Mouse (Mus musculus): Measurements from ENCODE around the gene Uggt1. TPM values are rescaled to one million over a fixed set of nuclear protein-coding genes. Genes with fewer than 3 reads are reported as not detected.
A peak's percentile ranks its signal among the peaks of the same experiment; 100 is the strongest.

Uggt1 gene
- polyA plus RNA-seq (2016; fragmentation: Nextera tagmentation; extraction: Ambion mirVana) = 53.1 and 54.8 TPM in 2 replicates

GRCm38 (mm10) chr1:36244058-36244827, at the start of gene Uggt1:
Gene Uggt1, minus strand, starts transcription at chr1:36244720.
- H3K4me1 ChIP-seq = peaks cover 24% of the 10 kb centered on the region
- H3K9ac ChIP-seq = peak within 1 kb of the TSS; percentile 86
- H3K4me2 ChIP-seq (replicated peaks) = peak within 1 kb of the TSS; percentile 88
- no peaks in the 10 kb centered on the region for H3K27me3 ChIP-seq (replicated peaks)
- peak; percentile 95 for ATAC-seq (ENCODE audit: low FRiP score, low read depth)
- H3K36me3 ChIP-seq = no peaks in the 10 kb centered on the region
- peak within 1 kb of the TSS; percentile 77 for H3K27ac ChIP-seq
- H3K4me3 ChIP-seq = peak within 1 kb of the TSS; percentile 97
- H3K9me3 ChIP-seq = no peaks in the 10 kb centered on the region
- WGBS = 4% methylated on average over 49 of the region's 49 CpGs

- Histone ChIP-seq H3K9ac (no peak overlapping the region), H3K4me3 (no peak overlapping the region), H3K4me2 (replicated peaks) (no peak overlapping the region), H3K4me1 (no peaks in the 10 kb centered on the region), H3K36me3 (no peaks in the 10 kb centered on the region), H3K27ac (no peak overlapping the region), H3K9me3 (no peaks in the 10 kb centered on the region), H3K27me3 (replicated peaks) (peaks cover under 1% of the 10 kb centered on the region; the same call in 1 of the 2 replicates)
- ATAC-seq (ENCODE audit: low FRiP score, low read depth) = no peak
- WGBS = 91% methylated on average over 8 of the region's 8 CpGs
Observed at GRCm38 (mm10) chr1:36293470-36293869, 49.0 kb upstream of the Uggt1 start.

GRCm38 (mm10) chr1:36281849-36282248, 37.3 kb upstream of the Uggt1 start:
- no peaks in the 10 kb centered on the region for H3K36me3 ChIP-seq
- no peaks in the 10 kb centered on the region for H3K9me3 ChIP-seq
- no peak for ATAC-seq (ENCODE audit: low FRiP score, low read depth)
- H3K27ac ChIP-seq = no peak overlapping the region
- no peak overlapping the region for H3K4me3 ChIP-seq
- no peak overlapping the region for H3K4me2 ChIP-seq (replicated peaks)
- WGBS = 91% methylated on average over 6 of the region's 6 CpGs
- no peak overlapping the region for H3K9ac ChIP-seq
- no peaks in the 10 kb centered on the region for H3K27me3 ChIP-seq (replicated peaks)
- H3K4me1 ChIP-seq = no peaks in the 10 kb centered on the region

GRCm38 (mm10) chr1:36280938-36281337, 36.4 kb upstream of the Uggt1 start:
- no peaks in the 10 kb centered on the region for H3K4me1 ChIP-seq
- no peak overlapping the region for H3K4me2 ChIP-seq (replicated peaks)
- H3K27me3 ChIP-seq (replicated peaks) = no peaks in the 10 kb centered on the region
- no peak overlapping the region for H3K27ac ChIP-seq
- H3K9me3 ChIP-seq = no peaks in the 10 kb centered on the region
- ATAC-seq (ENCODE audit: low FRiP score, low read depth) = no peak
- no peak overlapping the region for H3K9ac ChIP-seq
- no peak overlapping the region for H3K4me3 ChIP-seq
- H3K36me3 ChIP-seq = no peaks in the 10 kb centered on the region
- 87% methylated on average over 3 of the region's 3 CpGs for WGBS

GRCm38 (mm10) chr1:36279202-36279601, 34.7 kb upstream of the Uggt1 start:
- ATAC-seq (ENCODE audit: low FRiP score, low read depth) = no peak
- H3K9ac ChIP-seq = no peak overlapping the region
- no peak overlapping the region for H3K27ac ChIP-seq
- H3K4me1 ChIP-seq = no peaks in the 10 kb centered on the region
- 24% methylated on average over 3 of the region's 3 CpGs for WGBS
- H3K4me3 ChIP-seq = no peak overlapping the region
- no peak overlapping the region for H3K4me2 ChIP-seq (replicated peaks)
- no peaks in the 10 kb centered on the region for H3K9me3 ChIP-seq
- no peaks in the 10 kb centered on the region for H3K36me3 ChIP-seq
- H3K27me3 ChIP-seq (replicated peaks) = no peaks in the 10 kb centered on the region

GRCm38 (mm10) chr1:36277267-36278060, 32.9 kb upstream of the Uggt1 start:
- Histone ChIP-seq H3K36me3 (no peaks in the 10 kb centered on the region), H3K4me3 (no peak overlapping the region), H3K9me3 (no peaks in the 10 kb centered on the region), H3K9ac (no peak overlapping the region), H3K4me1 (no peaks in the 10 kb centered on the region), H3K4me2 (replicated peaks) (no peak overlapping the region), H3K27ac (no peak overlapping the region), H3K27me3 (replicated peaks) (no peaks in the 10 kb centered on the region)
- no peak for ATAC-seq (ENCODE audit: low FRiP score, low read depth)
- WGBS = 18% methylated on average over 7 of the region's 7 CpGs

- Histone ChIP-seq H3K36me3 (no peaks in the 10 kb centered on the region), H3K4me1 (no peaks in the 10 kb centered on the region), H3K4me2 (replicated peaks) (no peak overlapping the region), H3K27ac (no peak overlapping the region), H3K9ac (no peak overlapping the region), H3K4me3 (no peak overlapping the region), H3K27me3 (replicated peaks) (no peaks in the 10 kb centered on the region), H3K9me3 (no peaks in the 10 kb centered on the region)
- no peak for ATAC-seq (ENCODE audit: low FRiP score, low read depth)
- WGBS = 61% methylated on average over 13 of the region's 13 CpGs
Observed at GRCm38 (mm10) chr1:36275635-36276389, 31.3 kb upstream of the Uggt1 start.

- no peak within 1 kb of the TSS for H3K4me2 ChIP-seq (replicated peaks)
- no peak within 1 kb of the TSS for H3K9ac ChIP-seq
- H3K36me3 ChIP-seq = no peaks in the 10 kb centered on the region
- no peaks in the 10 kb centered on the region for H3K9me3 ChIP-seq
- 94% methylated on average over 5 of the region's 5 CpGs for WGBS
- H3K27ac ChIP-seq = no peak within 1 kb of the TSS
- H3K27me3 ChIP-seq (replicated peaks) = peaks cover 3% of the 10 kb centered on the region; the same call in 1 of the 2 replicates
- ATAC-seq (ENCODE audit: low FRiP score, low read depth) = no peak
- 0 out of 2 replicates have a peak, but pooled peaks cover 3% of the 10 kb centered on the region for H3K4me1 ChIP-seq
- no peak within 1 kb of the TSS for H3K4me3 ChIP-seq
Observed at GRCm38 (mm10) chr1:36274455-36274854, 29.9 kb upstream of the Uggt1 start, which contains the start of gene Neurl3. Gene Neurl3, minus strand, starts transcription at chr1:36274679.

- Histone ChIP-seq H3K36me3 (no peaks in the 10 kb centered on the region), H3K27ac (no peak overlapping the region), H3K4me2 (replicated peaks) (no peak overlapping the region), H3K27me3 (replicated peaks) (peaks cover 9% of the 10 kb centered on the region), H3K9me3 (no peaks in the 10 kb centered on the region), H3K9ac (no peak overlapping the region), H3K4me1 (0 out of 2 replicates have a peak, but pooled peaks cover 9% of the 10 kb centered on the region), H3K4me3 (no peak overlapping the region)
- 42% methylated on average over 9 of the region's 9 CpGs for WGBS
- ATAC-seq (ENCODE audit: low FRiP score, low read depth) = no peak
Observed at GRCm38 (mm10) chr1:36273288-36273687, 28.8 kb upstream of the Uggt1 start.

GRCm38 (mm10) chr1:36272546-36272945, 28.0 kb upstream of the Uggt1 start:
- WGBS = 86% methylated on average over 5 of the region's 5 CpGs
- Histone ChIP-seq H3K27ac (no peak overlapping the region), H3K4me2 (replicated peaks) (no peak overlapping the region)

GRCm38 (mm10) chr1:36271516-36272230, 27.2 kb upstream of the Uggt1 start:
- no peak overlapping the region for H3K27ac ChIP-seq
- WGBS = 78% methylated on average over 8 of the region's 8 CpGs
- no peaks in the 10 kb centered on the region for H3K9me3 ChIP-seq
- H3K27me3 ChIP-seq (replicated peaks) = peaks cover 9% of the 10 kb centered on the region
- no peak overlapping the region for H3K9ac ChIP-seq
- H3K36me3 ChIP-seq = no peaks in the 10 kb centered on the region
- no peak overlapping the region for H3K4me2 ChIP-seq (replicated peaks)
- no peak overlapping the region for H3K4me3 ChIP-seq
- ATAC-seq (ENCODE audit: low FRiP score, low read depth) = no peak
- 0 out of 2 replicates have a peak, but pooled peaks cover 9% of the 10 kb centered on the region for H3K4me1 ChIP-seq

More at GRCm38 (mm10) chr1:36272546-36272945, 28.0 kb upstream of the Uggt1 start:
- Histone ChIP-seq H3K27me3 (replicated peaks) (peaks cover 9% of the 10 kb centered on the region), H3K36me3 (no peaks in the 10 kb centered on the region), H3K4me3 (no peak overlapping the region), H3K9me3 (no peaks in the 10 kb centered on the region), H3K4me1 (0 out of 2 replicates have a peak, but pooled peaks cover 9% of the 10 kb centered on the region), H3K9ac (no peak overlapping the region)
- ATAC-seq (ENCODE audit: low FRiP score, low read depth) = no peak
